Mouse (Mus musculus): ENCODE data around the gene Phrf1.

GRCm38 (mm10) chr7:141218141-141218540, 10.4 kb upstream of the Phrf1 start:
- TF ChIP-seq POLR2A (IDR thresholded peaks at IDR 0.05; ENCODE audit: extremely low read depth, insufficient read depth, low read length) = no peak
- TF ChIP-seq CTCF (IDR thresholded peaks at IDR 0.05; ENCODE audit: low read depth, low read length) = no peak

Measured in liver, adult 2 months (tissue).